Mouse (Mus musculus) forebrain, embryonic 10.5 days (tissue): ENCODE measurements at regions not wholly inside any gene's neighbourhood (a gene's known extent, or its start where the extent isn't known, plus 50 kb on each side); places are given as distances from the start of the nearest gene placed in this dataset.

ENCODE experiments used
- DNase-seq: peaks from one replicate; pipeline ENCODE4 v3.0.0-alpha.2; 2017; ENCODE audit warnings: low spot score; ENCODE audit errors: extremely low spot score
- H3K27ac ChIP-seq: fragments of 300-500 bp; sonication (generic); 2 replicates; pipeline ENCODE4 v1.5.1; 2016; ENCODE audit warnings: mild to moderate bottlenecking
- H3K27me3 ChIP-seq: fragments of 300-500 bp; sonication (generic); 2 replicates; pipeline ENCODE4 v1.6.1; 2016; ENCODE audit warnings: mild to moderate bottlenecking; ENCODE audit not compliant: poor library complexity, severe bottlenecking
- H3K36me3 ChIP-seq: fragments of 300-500 bp; sonication (generic); replicated peaks from 2 replicates; pipeline ENCODE4 v1.6.1; 2016; ENCODE audit warnings: mild to moderate bottlenecking, moderate library complexity
- H3K4me1 ChIP-seq: fragments of 300-500 bp; sonication (generic); 2 replicates; pipeline ENCODE4 v1.6.1; 2016
- H3K4me3 ChIP-seq: fragments of 300-500 bp; sonication (generic); 2 replicates; pipeline ENCODE4 v1.5.1; 2016; ENCODE audit warnings: mild to moderate bottlenecking, moderate library complexity
- H3K9me3 ChIP-seq: fragments of 300-500 bp; sonication (generic); 2 replicates; pipeline ENCODE4 v1.6.1; 2016; ENCODE audit warnings: mild to moderate bottlenecking, moderate library complexity
- WGBS: fragments of 180-500 bp; shearing (Covaris S2); methylation state at CpG from one replicate; pipeline ENCODE4 v1.1.7; 2016; 5-methylcytosine and 5-hydroxymethylcytosine counted together

GRCm38 (mm10) chr8:97389651-97390050 lies 1501.3 kb upstream of the Got2 start:
- no peaks in the 10 kb centered on the region for H3K9me3 ChIP-seq
- 9% methylated on average over 7 of the region's 7 CpGs for WGBS
- DNase-seq, result no peak

GRCm38 (mm10) chr8:97389149-97389548 lies 1500.8 kb upstream of the Got2 start:
- Histone ChIP-seq H3K27me3 (no peaks in the 10 kb centered on the region), H3K9me3 (no peaks in the 10 kb centered on the region), H3K36me3 (no peaks in the 10 kb centered on the region), H3K27ac (no peak overlapping the region), H3K4me3 (no peak overlapping the region), H3K4me1 (peaks cover 6% of the 10 kb centered on the region; the same call in 1 of the 2 replicates)
- 25% methylated on average over 2 of the region's 2 CpGs for WGBS
- DNase-seq, result no peak

More at GRCm38 (mm10) chr8:97389651-97390050, 1501.3 kb upstream of the Got2 start:
- no peaks in the 10 kb centered on the region for H3K27me3 ChIP-seq
- no peak overlapping the region for H3K4me3 ChIP-seq
- peaks cover 6% of the 10 kb centered on the region; the same call in 1 of the 2 replicates for H3K4me1 ChIP-seq
- no peaks in the 10 kb centered on the region for H3K36me3 ChIP-seq
- H3K27ac ChIP-seq, result no peak overlapping the region

GRCm38 (mm10) chr8:97374911-97375771 lies 1486.8 kb upstream of the Got2 start:
- no peaks in the 10 kb centered on the region for H3K36me3 ChIP-seq
- H3K27ac ChIP-seq, result no peak overlapping the region
- no peaks in the 10 kb centered on the region for H3K4me1 ChIP-seq
- no peak for DNase-seq
- no peaks in the 10 kb centered on the region for H3K27me3 ChIP-seq
- H3K4me3 ChIP-seq, result no peak overlapping the region
- WGBS, result 90% methylated on average over 3 of the region's 3 CpGs
- H3K9me3 ChIP-seq, result no peaks in the 10 kb centered on the region

- H3K4me1 ChIP-seq, result no peaks in the 10 kb centered on the region
- no peaks in the 10 kb centered on the region for H3K36me3 ChIP-seq
- H3K4me3 ChIP-seq, result no peak overlapping the region
- no peak for DNase-seq
- 89% methylated on average over 6 of the region's 6 CpGs for WGBS
- no peak overlapping the region for H3K27ac ChIP-seq
- no peaks in the 10 kb centered on the region for H3K9me3 ChIP-seq
- no peaks in the 10 kb centered on the region for H3K27me3 ChIP-seq
Observed at GRCm38 (mm10) chr8:97346630-97347029, 1458.3 kb upstream of the Got2 start.

GRCm38 (mm10) chr8:97315497-97315896 lies 1427.2 kb upstream of the Got2 start:
- H3K36me3 ChIP-seq, result no peaks in the 10 kb centered on the region
- no peak for DNase-seq
- H3K27ac ChIP-seq, result no peak overlapping the region
- no peaks in the 10 kb centered on the region for H3K9me3 ChIP-seq
- H3K4me1 ChIP-seq, result no peaks in the 10 kb centered on the region
- WGBS, result 53% methylated on average over 4 of the region's 4 CpGs
- no peak overlapping the region for H3K4me3 ChIP-seq
- H3K27me3 ChIP-seq, result no peaks in the 10 kb centered on the region

- no peaks in the 10 kb centered on the region for H3K4me1 ChIP-seq
- H3K36me3 ChIP-seq, result no peaks in the 10 kb centered on the region
- DNase-seq, result no peak
- no peak overlapping the region for H3K4me3 ChIP-seq
- H3K9me3 ChIP-seq, result no peaks in the 10 kb centered on the region
- WGBS, result 86% methylated on average over 7 of the region's 7 CpGs
- no peak overlapping the region for H3K27ac ChIP-seq
- H3K27me3 ChIP-seq, result no peaks in the 10 kb centered on the region
Observed at GRCm38 (mm10) chr8:97308304-97308703, 1420.0 kb upstream of the Got2 start.

GRCm38 (mm10) chr8:97270582-97270981 lies 1382.2 kb upstream of the Got2 start:
- H3K36me3 ChIP-seq, result no peaks in the 10 kb centered on the region
- peaks cover 4% of the 10 kb centered on the region; the same call in 1 of the 2 replicates for H3K4me1 ChIP-seq
- DNase-seq, result no peak
- no peak overlapping the region for H3K4me3 ChIP-seq
- H3K9me3 ChIP-seq, result no peaks in the 10 kb centered on the region
- no peaks in the 10 kb centered on the region for H3K27me3 ChIP-seq
- H3K27ac ChIP-seq, result no peak overlapping the region
- WGBS, result 33% methylated on average over 3 of the region's 3 CpGs

- no peaks in the 10 kb centered on the region for H3K27me3 ChIP-seq
- no peaks in the 10 kb centered on the region for H3K36me3 ChIP-seq
- no peak overlapping the region for H3K4me3 ChIP-seq
- 97% methylated on average over 1 of the region's 1 CpGs for WGBS
- H3K27ac ChIP-seq, result no peak overlapping the region
- no peak for DNase-seq
- no peaks in the 10 kb centered on the region for H3K9me3 ChIP-seq
- no peaks in the 10 kb centered on the region for H3K4me1 ChIP-seq
Observed at GRCm38 (mm10) chr8:97260964-97261363, 1372.6 kb upstream of the Got2 start.

- no peaks in the 10 kb centered on the region for H3K4me1 ChIP-seq
- H3K36me3 ChIP-seq, result no peaks in the 10 kb centered on the region
- DNase-seq, result no peak
- no peak overlapping the region for H3K4me3 ChIP-seq
- no peaks in the 10 kb centered on the region for H3K9me3 ChIP-seq
- H3K27ac ChIP-seq, result no peak overlapping the region
- no peaks in the 10 kb centered on the region for H3K27me3 ChIP-seq
Observed at GRCm38 (mm10) chr8:97254169-97254568, 1365.8 kb upstream of the Got2 start.

- Histone ChIP-seq H3K9me3 (no peaks in the 10 kb centered on the region), H3K4me3 (no peak overlapping the region), H3K36me3 (no peaks in the 10 kb centered on the region), H3K4me1 (no peaks in the 10 kb centered on the region), H3K27me3 (no peaks in the 10 kb centered on the region), H3K27ac (no peak overlapping the region)
- no peak for DNase-seq
- 92% methylated on average over 3 of the region's 3 CpGs for WGBS
Observed at GRCm38 (mm10) chr8:97252232-97252631, 1363.9 kb upstream of the Got2 start.

GRCm38 (mm10) chr8:97251458-97251865 lies 1363.1 kb upstream of the Got2 start:
- H3K9me3 ChIP-seq, result no peaks in the 10 kb centered on the region
- 91% methylated on average over 5 of the region's 5 CpGs for WGBS
- H3K36me3 ChIP-seq, result no peaks in the 10 kb centered on the region
- no peak for DNase-seq
- no peaks in the 10 kb centered on the region for H3K4me1 ChIP-seq
- no peaks in the 10 kb centered on the region for H3K27me3 ChIP-seq
- no peak overlapping the region for H3K27ac ChIP-seq
- H3K4me3 ChIP-seq, result no peak overlapping the region

GRCm38 (mm10) chr8:97234551-97235107 lies 1346.3 kb upstream of the Got2 start:
- Histone ChIP-seq H3K9me3 (no peaks in the 10 kb centered on the region), H3K36me3 (no peaks in the 10 kb centered on the region), H3K4me3 (no peak overlapping the region), H3K27me3 (no peaks in the 10 kb centered on the region), H3K27ac (no peak overlapping the region), H3K4me1 (peaks cover 9% of the 10 kb centered on the region; the same call in 1 of the 2 replicates)
- no peak for DNase-seq
- WGBS, result 93% methylated on average over 4 of the region's 4 CpGs

- Histone ChIP-seq H3K4me1 (peaks cover 9% of the 10 kb centered on the region; the same call in 1 of the 2 replicates), H3K36me3 (no peaks in the 10 kb centered on the region), H3K9me3 (no peaks in the 10 kb centered on the region), H3K27me3 (no peaks in the 10 kb centered on the region), H3K27ac (no peak overlapping the region), H3K4me3 (no peak overlapping the region)
- DNase-seq, result peak; percentile 33
- 51% methylated on average over 2 of the region's 2 CpGs for WGBS
Observed at GRCm38 (mm10) chr8:97232619-97233376, 1344.5 kb upstream of the Got2 start.
